In the genomic region with DNA sequence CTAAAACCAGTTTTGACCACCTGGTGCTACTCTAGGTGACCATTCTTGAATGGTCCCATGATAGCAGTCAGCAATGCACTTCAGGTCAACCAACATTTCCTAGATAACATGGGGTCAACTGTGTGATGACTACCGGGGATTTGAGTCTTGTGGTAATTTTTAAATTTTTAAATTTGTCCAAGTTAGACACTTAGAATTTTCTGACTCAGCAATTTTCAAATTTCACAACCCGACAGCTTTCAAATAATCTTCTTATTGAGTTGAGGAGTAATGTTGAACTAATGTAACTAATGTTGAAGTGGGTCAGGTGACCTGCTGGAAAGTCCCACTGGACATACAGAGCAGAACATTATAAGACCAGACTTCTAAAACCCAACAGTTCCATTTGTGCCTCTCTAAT, we compare ENCODE assay signal across 31 mouse cellular contexts.
"Had no signal": no experiment of that assay in that cellular context is flagged by ENCODE, and none has a peak within 500 bp of the region (broad histone marks: within the 10 kb centered on the region; RNA-seq: fewer than 3 reads in every experiment).

No protein-coding gene starts in this region.

- H3K4me3 ChIP-seq: limb, embryonic 10.5 days; limb, embryonic 12.5 days; limb, embryonic 13.5 days; limb, embryonic 15.5 days; liver, embryonic 12.5 days; liver, embryonic 13.5 days; liver, embryonic 15.5 days; lung, embryonic 15.5 days; megakaryocyte, embryonic 14.5 days; midbrain, embryonic 10.5 days; midbrain, embryonic 12.5 days; midbrain, embryonic 13.5 days; midbrain, embryonic 15.5 days; myocyte had no signal

- H3K4me2 ChIP-seq: limb, embryonic 12.5 days; limb, embryonic 13.5 days; limb, embryonic 15.5 days; liver, embryonic 11.5 days; liver, embryonic 12.5 days; liver, embryonic 13.5 days; liver, embryonic 15.5 days; lung, embryonic 14.5 days; lung, embryonic 15.5 days; midbrain, embryonic 11.5 days; midbrain, embryonic 12.5 days; midbrain, embryonic 13.5 days; midbrain, embryonic 15.5 days had no signal

- H3K4me1 ChIP-seq: limb, embryonic 10.5 days; limb, embryonic 12.5 days; limb, embryonic 13.5 days; limb, embryonic 15.5 days; liver, embryonic 12.5 days; liver, embryonic 13.5 days; liver, embryonic 15.5 days; lung, embryonic 15.5 days; midbrain, embryonic 10.5 days; midbrain, embryonic 12.5 days; midbrain, embryonic 13.5 days; midbrain, embryonic 15.5 days had no signal

- H3K27me3 ChIP-seq: limb, embryonic 12.5 days; limb, embryonic 13.5 days; limb, embryonic 15.5 days; liver, embryonic 12.5 days; liver, embryonic 13.5 days; liver, embryonic 15.5 days; lung, embryonic 15.5 days; megakaryocyte, embryonic 14.5 days; midbrain, embryonic 12.5 days; midbrain, embryonic 13.5 days; midbrain, embryonic 15.5 days had no signal

- H3K36me3 ChIP-seq: limb, embryonic 10.5 days; limb, embryonic 12.5 days; limb, embryonic 13.5 days; limb, embryonic 15.5 days; liver, embryonic 12.5 days; liver, embryonic 13.5 days; liver, embryonic 15.5 days; lung, embryonic 15.5 days; midbrain, embryonic 10.5 days; midbrain, embryonic 12.5 days; midbrain, embryonic 13.5 days; midbrain, embryonic 15.5 days had no signal

- H3K9me3 ChIP-seq: limb, embryonic 10.5 days; limb, embryonic 12.5 days; limb, embryonic 13.5 days; limb, embryonic 15.5 days; liver, embryonic 12.5 days; liver, embryonic 13.5 days; liver, embryonic 15.5 days; lung, embryonic 15.5 days; megakaryocyte, embryonic 14.5 days; midbrain, embryonic 10.5 days; midbrain, embryonic 12.5 days; midbrain, embryonic 13.5 days; midbrain, embryonic 15.5 days had no signal

- ATAC-seq: liver, embryonic 12.5 days; liver, postnatal 0 days; lung, postnatal 0 days; midbrain, embryonic 13.5 days; midbrain, embryonic 15.5 days; midbrain, embryonic 16.5 days had no signal

- DNase-seq: left cerebral cortex, postnatal 4 days; liver; liver, embryonic 13.5 days; liver, postnatal 0 days; lung, adult 18-20 months; lung, adult 2 months; lung, embryonic 14.5 days; lung, postnatal 10 days; lung, postnatal 14 days; lung, postnatal 36 days; lung, postnatal 4 days; midbrain, embryonic 14.5 days had no signal

- H3K27ac ChIP-seq: limb, embryonic 10.5 days; limb, embryonic 12.5 days; limb, embryonic 13.5 days; limb, embryonic 15.5 days; liver, embryonic 12.5 days; liver, embryonic 13.5 days; liver, embryonic 14.5 days; liver, embryonic 15.5 days; lung, embryonic 15.5 days; macrophage; midbrain, embryonic 10.5 days; midbrain, embryonic 12.5 days; midbrain, embryonic 13.5 days; midbrain, embryonic 15.5 days had no signal

- H3K9ac ChIP-seq: limb, embryonic 12.5 days; limb, embryonic 13.5 days; limb, embryonic 15.5 days; liver, embryonic 12.5 days; liver, embryonic 13.5 days; liver, embryonic 14.5 days; liver, embryonic 15.5 days; liver, postnatal 0 days; lung, embryonic 14.5 days; lung, embryonic 15.5 days; midbrain, embryonic 12.5 days; midbrain, embryonic 13.5 days; midbrain, embryonic 15.5 days had no signal
